Mouse (Mus musculus) induced T-regulatory cell, adult 2 months (primary cell): ENCODE data around the gene Fam241b.
"Not testable (repeated sequence)": the region's sequence is repeated elsewhere in the genome, so short reads cannot be mapped to it uniquely, and the experiment has no call there.

Source experiments
- DNase-seq: peaks from one replicate; pipeline ENCODE4 v3.0.0-alpha.2; 2012; ENCODE audit warnings: low read depth

The Fam241b gene

GRCm38 (mm10) chr10:62128316-62128951 lies 15.3 kb downstream of the Fam241b start:
- no peak for DNase-seq

- no peak for DNase-seq
Observed at GRCm38 (mm10) chr10:62127711-62128231, 15.9 kb downstream of the Fam241b start.

DNA sequence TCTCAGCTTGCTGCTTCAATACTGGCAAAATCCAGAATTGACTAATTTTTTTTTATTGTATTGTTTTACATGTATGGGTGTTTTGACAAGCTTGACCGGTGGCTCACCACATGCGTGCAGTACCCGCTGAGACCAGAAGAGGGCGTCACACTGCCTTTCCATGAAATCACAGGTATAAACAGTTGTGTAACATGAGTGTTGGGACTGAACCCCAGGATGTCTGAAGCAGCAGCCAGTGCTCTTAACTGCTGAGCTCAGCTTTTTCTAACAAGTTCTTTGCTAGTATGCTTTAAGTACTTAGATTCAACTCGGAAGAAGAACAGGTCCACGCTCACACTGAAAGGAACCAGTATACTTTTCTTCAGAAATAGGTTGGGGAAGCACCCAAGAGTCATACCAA lies 16.6 kb downstream of the Fam241b start:
- no peak for DNase-seq

DNA sequence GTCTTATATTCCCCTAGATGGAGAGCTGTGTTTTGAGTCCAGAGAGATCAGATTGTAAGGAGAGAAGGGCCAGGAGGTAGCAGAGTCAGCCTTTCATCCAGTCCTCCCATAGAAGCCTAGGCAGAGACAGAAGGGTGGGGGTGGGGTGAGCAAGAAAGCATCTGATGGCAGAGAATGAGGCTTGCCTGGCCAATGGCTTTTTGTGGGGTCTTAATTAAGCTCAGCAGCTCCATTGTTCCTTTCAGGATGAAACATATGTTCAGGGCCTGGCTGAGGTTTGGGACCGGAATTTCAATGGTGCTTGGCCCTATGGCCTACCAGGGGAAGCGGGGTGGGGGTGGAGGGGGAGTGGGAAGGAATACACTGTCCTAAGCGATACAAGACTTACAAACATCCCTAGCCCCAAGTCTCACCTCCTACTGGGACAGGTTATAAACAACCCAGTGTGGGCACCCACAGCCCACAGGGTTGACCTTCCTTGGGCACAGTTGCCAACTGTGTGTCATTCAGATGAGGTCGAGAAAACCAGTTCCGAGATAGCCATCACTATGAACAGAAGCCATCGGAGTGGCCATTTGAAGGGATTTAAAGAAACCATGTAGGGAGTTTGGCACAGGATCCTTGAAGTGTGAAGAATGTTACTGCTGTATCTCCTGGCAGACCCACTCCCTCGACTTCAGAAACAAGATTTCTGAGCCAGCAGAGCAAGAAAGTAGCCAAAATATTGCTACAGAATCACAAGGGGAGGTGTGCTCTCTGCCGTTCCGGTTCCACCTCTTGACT lies 29.7 kb downstream of the Fam241b start:
- no peak for DNase-seq

GRCm38 (mm10) chr10:62111207-62111576 lies 32.5 kb downstream of the Fam241b start:
- DNase-seq, result no peak

DNA sequence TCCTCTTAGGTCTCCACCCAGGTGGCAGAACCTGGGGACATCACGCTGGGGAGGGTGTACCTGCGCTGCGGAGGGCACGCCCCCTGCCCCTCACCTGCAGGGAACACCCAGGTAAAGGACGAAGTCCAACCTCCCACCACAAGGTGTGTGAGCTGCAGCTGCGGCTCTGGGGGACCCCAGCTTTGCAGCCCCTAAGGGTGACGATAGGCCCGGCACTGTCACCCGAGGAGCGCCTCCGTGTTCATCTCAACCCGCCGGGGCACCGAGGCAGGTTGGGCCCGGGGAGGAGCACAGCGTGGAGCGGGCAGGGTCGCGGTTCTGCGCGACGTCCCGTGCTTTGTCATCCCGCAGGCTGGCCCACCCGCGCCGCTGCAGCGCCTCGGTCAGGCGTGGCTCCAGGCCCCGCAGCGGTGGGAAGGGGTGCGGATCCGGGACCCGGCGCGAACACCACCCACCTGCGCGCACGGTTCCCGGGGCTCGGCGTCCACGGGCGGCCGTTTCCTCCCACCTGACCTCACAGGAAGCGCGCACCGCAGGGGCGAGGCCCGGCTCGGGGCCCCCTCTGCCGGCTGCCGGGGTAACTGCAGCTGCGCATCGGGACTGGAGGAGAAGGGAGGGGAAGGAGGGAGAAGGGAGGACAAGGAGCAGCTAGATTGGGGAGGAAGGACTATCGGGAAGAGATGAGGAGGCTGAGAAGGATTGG lies 33.1 kb downstream of the Fam241b start:
- peak; percentile 81 for DNase-seq

DNA sequence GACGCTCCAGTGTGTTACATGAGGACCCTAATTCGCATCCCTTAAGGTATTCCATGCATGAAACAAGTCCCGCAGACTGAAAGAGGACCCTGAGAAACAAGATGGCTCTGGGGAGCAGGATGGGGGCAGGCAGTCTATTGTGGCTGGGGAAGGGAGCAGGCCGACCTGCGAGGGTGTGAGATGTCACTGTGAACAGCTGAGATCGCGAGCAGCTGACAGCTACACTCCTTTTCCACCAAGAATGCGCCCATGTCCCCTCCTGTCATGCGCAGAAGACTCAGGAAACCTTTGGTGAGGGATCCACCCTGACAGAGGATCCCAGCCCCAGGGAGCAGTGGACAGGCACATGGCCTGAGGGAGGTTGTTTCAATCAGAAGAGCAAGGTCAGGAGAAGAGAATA lies 36.7 kb downstream of the Fam241b start:
- no peak for DNase-seq

GRCm38 (mm10) chr10:62104835-62105576 lies 38.7 kb downstream of the Fam241b start:
- DNase-seq, result peak; percentile 70

- peak; percentile 67 for DNase-seq
Observed at GRCm38 (mm10) chr10:62101504-62102439, 41.9 kb downstream of the Fam241b start.

DNA sequence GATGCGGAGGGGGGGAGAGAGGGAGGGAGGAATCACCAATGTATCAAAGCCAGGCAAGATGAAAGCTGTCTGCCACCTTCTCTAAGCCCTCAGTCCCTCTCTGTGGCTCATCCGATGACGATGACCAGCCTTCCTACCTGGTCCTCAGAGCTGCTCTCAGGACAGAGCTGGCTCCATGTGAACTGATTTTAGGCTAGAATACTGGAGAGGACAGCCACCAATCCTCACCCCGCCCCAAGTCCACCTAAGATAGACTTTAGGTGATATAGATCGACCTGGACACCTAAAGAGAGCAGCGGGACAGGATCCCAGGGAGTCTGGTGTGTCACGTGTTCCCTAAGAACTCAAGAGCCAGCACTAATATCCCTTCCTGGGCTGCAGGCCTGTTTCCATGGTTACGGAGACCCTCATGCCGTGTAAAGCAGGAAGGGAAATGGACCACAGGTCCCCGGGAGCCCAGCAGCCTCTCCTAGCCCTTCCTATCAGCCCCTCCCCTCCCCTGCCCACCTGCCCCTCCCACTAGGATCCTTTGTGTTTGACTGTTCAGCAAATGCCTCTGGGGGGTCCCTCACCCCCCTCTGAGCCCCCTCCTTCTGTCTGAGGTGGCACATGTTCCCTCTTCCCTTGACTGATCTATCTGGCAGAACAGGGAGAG lies 43.8 kb downstream of the Fam241b start:
- no peak for DNase-seq

GRCm38 (mm10) chr10:62094401-62094800 lies 49.3 kb downstream of the Fam241b start:
- DNase-seq, result no peak

DNA sequence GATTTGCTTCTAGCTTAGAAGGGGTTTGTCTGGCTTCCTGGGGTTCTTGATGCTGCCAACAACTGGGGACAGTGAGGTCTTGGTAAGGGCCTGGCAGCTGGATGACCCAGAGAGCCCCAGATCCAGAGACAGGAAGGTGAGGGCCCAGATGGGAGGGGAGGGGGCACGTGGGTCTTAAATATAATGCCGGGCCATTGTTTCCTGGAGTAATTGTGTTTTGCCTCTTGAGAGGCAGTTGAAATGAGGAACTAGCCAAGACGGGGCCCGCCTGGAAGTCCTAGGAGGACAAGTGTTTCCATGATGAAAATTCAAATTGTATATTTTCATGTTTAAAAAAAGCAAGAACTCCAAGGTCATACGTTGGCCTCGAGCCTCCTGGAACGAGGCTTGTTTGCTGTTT lies 49.8 kb downstream of the Fam241b start:
- DNase-seq, result no peak

GRCm38 (mm10) chr10:62089486-62089885 lies 54.2 kb downstream of the Fam241b start:
- no peak for DNase-seq

- DNase-seq, result no peak
Observed at GRCm38 (mm10) chr10:62089071-62089470, 54.6 kb downstream of the Fam241b start.

DNA sequence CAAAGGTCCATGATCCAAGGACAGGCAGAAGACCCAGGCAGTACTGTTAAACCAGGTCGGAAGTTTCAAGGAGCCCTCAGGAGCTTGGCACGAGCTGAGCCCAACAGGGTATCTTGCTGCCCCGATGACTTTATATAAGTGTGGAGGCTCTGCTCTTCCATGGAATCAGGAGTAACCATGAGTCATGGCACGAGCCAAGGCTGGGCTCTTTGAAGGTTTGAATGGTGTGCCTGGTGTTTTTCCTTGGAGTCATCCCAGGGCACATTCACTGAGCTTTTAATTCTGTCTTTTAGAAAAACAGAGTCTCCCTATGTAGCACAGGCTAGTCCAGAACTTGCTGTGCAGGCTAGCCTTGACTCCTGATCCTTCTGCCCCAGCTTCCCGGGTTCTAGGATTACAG lies 55.3 kb downstream of the Fam241b start:
- no peak for DNase-seq

DNA sequence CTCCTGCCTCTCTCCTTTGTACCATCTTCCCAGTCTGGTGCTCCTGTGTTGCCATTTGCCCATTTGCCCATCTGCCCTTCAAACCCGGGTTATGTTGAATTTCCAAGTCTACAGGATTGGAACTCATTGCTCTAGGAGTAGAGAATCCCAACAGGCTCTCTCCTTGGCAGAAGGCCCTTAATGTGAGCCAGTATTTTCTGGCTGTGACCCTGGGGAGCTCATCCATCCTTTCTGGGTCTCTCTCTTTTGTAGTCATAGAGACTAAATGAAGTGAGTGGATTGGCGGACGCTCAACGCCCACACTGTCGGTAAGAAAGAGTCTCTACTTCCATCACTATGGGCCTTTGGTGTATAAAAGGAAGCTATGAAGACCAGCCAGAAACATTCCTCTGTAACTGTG lies 56.9 kb downstream of the Fam241b start:
- DNase-seq, result no peak

- no peak for DNase-seq
Observed at GRCm38 (mm10) chr10:62086044-62086443, 57.7 kb downstream of the Fam241b start.

DNA sequence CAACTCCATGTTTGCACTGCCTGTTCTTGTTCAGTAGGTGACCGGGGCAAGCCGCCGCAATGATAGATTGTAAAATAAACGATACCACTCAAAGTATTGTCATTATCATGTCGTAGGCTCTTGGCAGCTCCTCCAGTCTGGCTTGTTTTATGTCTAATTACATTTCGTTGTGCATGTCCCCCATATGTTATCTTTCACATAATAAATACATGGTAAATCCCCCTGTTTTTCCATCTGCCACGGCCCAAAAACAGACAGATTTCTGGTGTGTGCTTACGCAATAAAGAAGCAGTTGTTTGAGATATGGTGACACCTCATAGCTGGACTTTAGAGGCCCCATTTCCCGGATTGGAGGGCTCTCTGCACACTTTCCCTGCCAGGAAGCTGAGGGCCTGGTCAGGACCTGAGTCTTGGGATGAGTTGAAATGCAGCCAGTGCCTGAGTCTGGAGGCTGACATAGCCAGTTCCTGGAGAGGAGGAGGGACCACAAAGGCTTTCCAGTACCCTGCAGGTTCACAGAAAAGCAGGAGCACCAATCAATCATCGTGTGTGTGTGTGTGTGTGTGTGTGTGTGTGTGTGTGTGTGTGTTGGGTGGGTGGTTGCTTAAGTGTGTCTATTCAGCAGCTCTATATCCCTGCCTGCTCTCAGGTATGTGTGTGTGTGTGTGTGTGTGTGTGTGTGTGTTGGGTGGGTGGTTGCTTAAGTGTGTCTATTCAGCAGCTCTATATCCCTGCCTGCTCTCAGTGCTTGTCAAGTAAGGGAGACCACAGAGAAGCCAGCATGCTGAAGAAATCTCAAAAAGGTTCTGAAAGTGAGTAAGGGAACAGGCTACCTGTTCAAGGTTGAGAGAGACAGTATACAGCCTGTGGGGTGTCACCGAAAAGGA lies 67.2 kb downstream of the Fam241b start:
- DNase-seq, result no peak

- DNase-seq, result not testable (repeated sequence)
Observed at GRCm38 (mm10) chr10:62071346-62071745, 72.4 kb downstream of the Fam241b start.
